Mouse (Mus musculus) limb, embryonic 13.5 days (tissue): ENCODE measurements around the gene Atp2c2. TPM values are rescaled to one million over a fixed set of nuclear protein-coding genes. Genes with fewer than 3 reads are reported as not detected.

Source experiments
- ATAC-seq: fragments of 200-750 bp; cut with Nextera tagmentation; 2 replicates; pipeline ENCODE4 v1.8.0; 2017; ENCODE audit warnings: low read depth, moderate number of reproducible peaks, moderate TSS enrichment; ENCODE audit not compliant: low FRiP score
- H3K27ac ChIP-seq: fragments of 300-500 bp; sonication (generic); 2 replicates; pipeline ENCODE4 v1.5.1; 2015; ENCODE audit warnings: inconsistent platforms, mild to moderate bottlenecking, moderate library complexity
- H3K27me3 ChIP-seq: fragments of 300-500 bp; sonication (generic); 2 replicates; pipeline ENCODE4 v1.6.1; 2015; ENCODE audit warnings: mild to moderate bottlenecking, inconsistent platforms
- H3K36me3 ChIP-seq: fragments of 300-500 bp; sonication (generic); 2 replicates; pipeline ENCODE4 v1.6.1; 2015; ENCODE audit warnings: inconsistent platforms, mild to moderate bottlenecking, moderate library complexity
- H3K4me1 ChIP-seq: fragments of 300-500 bp; sonication (generic); 2 replicates; pipeline ENCODE4 v1.6.1; 2015; ENCODE audit warnings: inconsistent platforms
- H3K4me2 ChIP-seq: fragments of 300-500 bp; sonication (generic); replicated peaks from 2 replicates; pipeline ENCODE4 v1.6.1; 2015; ENCODE audit warnings: inconsistent platforms, mild to moderate bottlenecking, moderate library complexity
- H3K4me3 ChIP-seq: fragments of 300-500 bp; sonication (generic); 2 replicates; pipeline ENCODE4 v1.5.1; 2015; ENCODE audit warnings: moderate library complexity, mild to moderate bottlenecking, inconsistent platforms
- H3K9ac ChIP-seq: fragments of 300-500 bp; sonication (generic); 2 replicates; pipeline ENCODE4 v1.6.1; 2015; ENCODE audit warnings: mild to moderate bottlenecking, inconsistent platforms
- H3K9me3 ChIP-seq: fragments of 300-500 bp; sonication (generic); 2 replicates; pipeline ENCODE4 v1.6.1; 2016; ENCODE audit warnings: inconsistent platforms
- WGBS: fragments of 180-500 bp; shearing (Covaris S2); methylation state at CpG from one replicate; pipeline ENCODE4 v1.1.7; 2015; 5-methylcytosine and 5-hydroxymethylcytosine counted together
- polyA plus RNA-seq: library from polyadenylated mRNA; unstranded; fragments of >200 nt; fragmentation: Nextera tagmentation; extraction: Ambion mirVana; gene quantifications from 2 replicates; pipeline ENCODE4 v1.2.1, GENCODE M21; 2015

Gene Atp2c2
- polyA plus RNA-seq, 1 experiment from 2014 or later = 2.6 TPM

DNA sequence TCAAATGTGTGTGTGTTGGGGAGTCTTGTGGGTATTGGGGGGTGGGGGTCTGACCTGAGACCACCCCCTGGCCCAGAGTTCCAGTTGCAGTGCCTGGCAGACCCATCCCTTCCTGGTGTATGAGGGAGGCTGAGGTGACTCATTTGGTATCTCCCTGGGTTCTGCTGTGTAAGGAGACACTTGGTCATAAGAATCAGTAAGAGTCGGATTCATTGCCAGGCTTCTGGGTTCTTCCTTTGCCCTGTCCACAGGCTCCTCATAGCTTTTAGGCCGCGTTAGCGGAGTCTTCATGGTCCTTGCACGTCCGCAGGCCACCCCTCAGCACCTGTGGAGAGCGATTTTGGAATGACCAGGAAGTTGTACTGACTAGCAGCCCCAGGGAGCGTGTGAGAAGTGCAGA, 8.7 kb downstream of the Atp2c2 start:
- WGBS = 85% methylated on average over 8 of the region's 8 CpGs
- Histone ChIP-seq H3K27me3 (0 out of 2 replicates have a peak, but pooled peaks cover 6% of the 10 kb centered on the region), H3K4me1 (peaks cover 9% of the 10 kb centered on the region; the same call in 1 of the 2 replicates), H3K4me2 (no peak overlapping the region), H3K9ac (no peak overlapping the region), H3K36me3 (no peaks in the 10 kb centered on the region), H3K4me3 (no peak overlapping the region), H3K27ac (no peak overlapping the region), H3K9me3 (no peaks in the 10 kb centered on the region)
- no peak for ATAC-seq

DNA sequence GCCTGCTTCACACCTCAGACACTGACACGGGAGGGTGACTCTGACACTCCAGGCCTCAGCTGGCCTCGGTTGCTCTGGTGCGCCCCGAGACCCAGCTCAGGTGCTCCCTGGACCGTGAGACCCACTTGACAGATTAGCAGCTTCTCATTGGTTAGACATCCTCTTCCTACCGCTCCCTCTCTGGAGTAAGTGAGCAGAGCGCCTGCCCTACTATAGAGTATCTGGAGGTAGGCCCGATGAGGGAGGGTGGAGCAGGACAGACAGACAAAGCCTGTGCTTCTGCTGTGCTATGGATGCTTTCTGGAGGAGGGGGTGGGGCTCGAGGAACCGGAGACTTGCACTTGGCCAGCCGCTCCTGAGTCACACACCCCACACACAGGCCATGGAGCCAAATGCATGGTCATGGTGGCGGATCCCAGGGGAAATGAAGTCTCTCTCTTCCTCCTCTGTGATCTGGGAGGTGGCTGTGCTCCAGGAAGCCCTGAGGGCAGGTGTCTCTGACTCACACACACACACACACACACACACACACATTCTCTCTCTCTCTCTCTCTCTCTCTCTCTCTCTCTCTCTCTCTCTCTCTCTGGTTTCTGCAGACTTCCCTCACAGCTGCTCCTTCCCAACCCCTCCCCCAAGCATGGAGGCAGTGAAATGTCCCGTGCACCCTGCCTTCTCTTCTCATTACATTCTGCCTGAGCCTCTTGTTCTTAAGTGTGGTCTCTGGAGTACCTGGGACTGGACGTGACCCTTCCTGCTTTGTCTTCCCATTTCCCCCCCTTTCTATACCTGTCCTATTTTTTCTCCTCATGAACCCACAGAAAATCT, 9.3 kb downstream of the Atp2c2 start:
- WGBS = 55% methylated on average over 14 of the region's 14 CpGs
- H3K27ac ChIP-seq = no peak overlapping the region
- ATAC-seq = no peak

DNA sequence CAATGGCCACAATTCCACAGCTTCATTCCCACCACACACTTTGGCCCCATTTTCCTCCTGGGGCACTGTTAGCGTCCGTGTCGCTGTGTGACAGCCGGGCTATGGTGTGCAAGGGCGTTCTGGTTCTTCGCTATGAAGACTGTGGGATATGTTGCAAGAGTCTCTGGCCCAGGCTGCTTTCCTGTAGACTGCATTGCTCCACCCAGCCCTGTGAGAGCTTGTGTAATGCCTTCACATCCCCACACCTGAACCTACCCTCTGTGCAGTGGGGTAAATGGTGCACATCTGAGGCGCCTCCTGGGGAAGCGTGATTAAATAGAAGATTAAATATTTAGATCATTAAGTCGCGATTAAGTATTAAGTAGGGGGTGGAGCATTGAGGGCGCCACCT, 9.9 kb downstream of the Atp2c2 start:
- H3K9me3 ChIP-seq = no peaks in the 10 kb centered on the region
- 73% methylated on average over 11 of the region's 11 CpGs for WGBS
- H3K27ac ChIP-seq = no peak overlapping the region
- no peak for ATAC-seq
- 0 out of 2 replicates have a peak, but pooled peaks cover under 1% of the 10 kb centered on the region for H3K27me3 ChIP-seq
- peaks cover 9% of the 10 kb centered on the region; the same call in 1 of the 2 replicates for H3K4me1 ChIP-seq
- H3K4me3 ChIP-seq = no peak overlapping the region
- no peak overlapping the region for H3K4me2 ChIP-seq
- H3K36me3 ChIP-seq = no peaks in the 10 kb centered on the region
- no peak overlapping the region for H3K9ac ChIP-seq

More for the DNA sequence above, 9.3 kb downstream of the Atp2c2 start:
- Histone ChIP-seq H3K4me3 (no peak overlapping the region), H3K27me3 (0 out of 2 replicates have a peak, but pooled peaks cover 6% of the 10 kb centered on the region), H3K36me3 (no peaks in the 10 kb centered on the region), H3K4me1 (peaks cover 9% of the 10 kb centered on the region; the same call in 1 of the 2 replicates), H3K4me2 (no peak overlapping the region), H3K9me3 (no peaks in the 10 kb centered on the region), H3K9ac (no peak overlapping the region)

GRCm38 (mm10) chr8:119712226-119712625, 12.4 kb downstream of the Atp2c2 start:
- Histone ChIP-seq H3K27me3 (no peaks in the 10 kb centered on the region), H3K9me3 (no peaks in the 10 kb centered on the region), H3K4me3 (no peak overlapping the region), H3K4me2 (no peak overlapping the region), H3K9ac (no peak overlapping the region), H3K36me3 (no peaks in the 10 kb centered on the region), H3K4me1 (peaks cover 9% of the 10 kb centered on the region; the same call in 1 of the 2 replicates), H3K27ac (no peak overlapping the region)
- 67% methylated on average over 6 of the region's 6 CpGs for WGBS
- ATAC-seq = no peak

GRCm38 (mm10) chr8:119713421-119713820, 13.6 kb downstream of the Atp2c2 start:
- H3K4me2 ChIP-seq = no peak overlapping the region
- WGBS = 83% methylated on average over 5 of the region's 5 CpGs
- no peak overlapping the region for H3K27ac ChIP-seq
- ATAC-seq = no peak
- H3K27me3 ChIP-seq = no peaks in the 10 kb centered on the region
- peaks cover 9% of the 10 kb centered on the region; the same call in 1 of the 2 replicates for H3K4me1 ChIP-seq
- H3K9ac ChIP-seq = no peak overlapping the region
- no peaks in the 10 kb centered on the region for H3K36me3 ChIP-seq
- no peak overlapping the region for H3K4me3 ChIP-seq
- H3K9me3 ChIP-seq = no peaks in the 10 kb centered on the region

DNA sequence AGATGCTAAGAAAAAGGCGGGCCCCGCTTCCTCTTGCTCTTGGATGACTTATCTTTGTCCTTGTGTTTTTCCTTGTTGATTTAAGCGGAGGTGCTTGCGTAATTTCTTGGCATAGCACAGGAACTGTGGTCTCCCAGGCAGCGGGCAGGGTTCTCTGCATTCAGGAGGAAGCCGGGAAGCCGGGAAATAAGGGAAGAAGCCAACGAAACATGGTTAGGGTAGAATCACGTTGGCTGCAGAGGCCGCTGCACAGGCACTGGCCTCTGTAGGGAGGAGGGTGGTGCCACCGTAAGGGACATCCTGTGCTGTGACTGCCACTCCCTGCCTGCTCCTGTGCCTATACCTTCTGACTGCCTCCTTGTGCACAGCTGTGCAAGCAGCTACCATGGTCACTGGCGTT, 15.4 kb downstream of the Atp2c2 start:
- 72% methylated on average over 12 of the region's 12 CpGs for WGBS
- Histone ChIP-seq H3K27ac (no peak overlapping the region), H3K4me2 (no peak overlapping the region), H3K27me3 (no peaks in the 10 kb centered on the region), H3K9ac (no peak overlapping the region), H3K4me3 (no peak overlapping the region), H3K4me1 (peaks cover 6% of the 10 kb centered on the region), H3K9me3 (no peaks in the 10 kb centered on the region), H3K36me3 (no peaks in the 10 kb centered on the region)
- ATAC-seq = no peak

DNA sequence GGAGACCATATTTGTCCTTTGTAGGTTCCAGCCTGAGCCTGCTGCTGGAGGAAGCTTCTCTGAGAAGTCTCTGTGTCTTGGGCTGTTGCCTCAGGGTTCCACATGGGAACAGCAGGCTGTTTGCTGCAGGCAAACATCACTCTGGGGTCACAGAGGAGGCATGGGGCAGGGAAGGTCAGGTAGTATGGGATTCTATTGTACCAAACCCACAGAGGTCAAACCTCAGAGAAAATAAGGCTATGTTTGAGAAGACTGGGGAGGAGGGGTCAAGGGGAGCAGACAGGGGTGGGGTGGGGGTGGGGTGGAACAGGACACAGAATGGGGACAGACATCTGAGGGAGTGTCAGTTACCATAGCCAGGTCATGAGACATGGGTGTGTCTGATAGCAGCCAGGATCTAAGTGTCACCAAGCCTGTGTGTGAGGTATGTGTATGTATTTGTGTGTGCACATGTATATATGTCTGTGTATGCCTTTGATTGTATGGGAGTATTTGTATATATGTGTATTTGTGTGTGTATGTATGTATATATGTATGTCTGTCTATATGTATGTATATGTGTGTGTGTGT, 17.0 kb downstream of the Atp2c2 start:
- Histone ChIP-seq H3K9ac (no peak overlapping the region), H3K9me3 (no peaks in the 10 kb centered on the region), H3K27ac (no peak overlapping the region), H3K4me2 (no peak overlapping the region), H3K4me1 (peaks cover 7% of the 10 kb centered on the region), H3K27me3 (no peaks in the 10 kb centered on the region), H3K36me3 (no peaks in the 10 kb centered on the region), H3K4me3 (no peak overlapping the region)
- no peak for ATAC-seq

- H3K4me1 ChIP-seq = peaks cover 7% of the 10 kb centered on the region
- no peaks in the 10 kb centered on the region for H3K9me3 ChIP-seq
- H3K36me3 ChIP-seq = no peaks in the 10 kb centered on the region
- H3K4me3 ChIP-seq = no peak overlapping the region
- H3K27me3 ChIP-seq = no peaks in the 10 kb centered on the region
- H3K27ac ChIP-seq = no peak overlapping the region
- ATAC-seq = no peak
- 56% methylated on average over 9 of the region's 9 CpGs for WGBS
- no peak overlapping the region for H3K9ac ChIP-seq
- H3K4me2 ChIP-seq = no peak overlapping the region
Observed at GRCm38 (mm10) chr8:119717765-119718164, 18.0 kb downstream of the Atp2c2 start.

- ATAC-seq = no peak
- WGBS = 77% methylated on average over 12 of the region's 12 CpGs
- Histone ChIP-seq H3K9me3 (no peaks in the 10 kb centered on the region), H3K27ac (no peak overlapping the region), H3K4me1 (peaks cover 7% of the 10 kb centered on the region), H3K27me3 (peaks cover 9% of the 10 kb centered on the region), H3K9ac (no peak overlapping the region), H3K4me2 (no peak overlapping the region), H3K36me3 (no peaks in the 10 kb centered on the region), H3K4me3 (no peak overlapping the region)
Observed at GRCm38 (mm10) chr8:119719011-119719501, 19.2 kb downstream of the Atp2c2 start.

- no peaks in the 10 kb centered on the region for H3K9me3 ChIP-seq
- H3K4me1 ChIP-seq = peaks cover 7% of the 10 kb centered on the region
- peaks cover 11% of the 10 kb centered on the region for H3K27me3 ChIP-seq
- H3K9ac ChIP-seq = no peak overlapping the region
- H3K36me3 ChIP-seq = no peaks in the 10 kb centered on the region
- H3K4me2 ChIP-seq = no peak overlapping the region
- no peak overlapping the region for H3K27ac ChIP-seq
- H3K4me3 ChIP-seq = no peak overlapping the region
- 55% methylated on average over 6 of the region's 6 CpGs for WGBS
- no peak for ATAC-seq
Observed at GRCm38 (mm10) chr8:119722348-119722747, 22.5 kb downstream of the Atp2c2 start.

DNA sequence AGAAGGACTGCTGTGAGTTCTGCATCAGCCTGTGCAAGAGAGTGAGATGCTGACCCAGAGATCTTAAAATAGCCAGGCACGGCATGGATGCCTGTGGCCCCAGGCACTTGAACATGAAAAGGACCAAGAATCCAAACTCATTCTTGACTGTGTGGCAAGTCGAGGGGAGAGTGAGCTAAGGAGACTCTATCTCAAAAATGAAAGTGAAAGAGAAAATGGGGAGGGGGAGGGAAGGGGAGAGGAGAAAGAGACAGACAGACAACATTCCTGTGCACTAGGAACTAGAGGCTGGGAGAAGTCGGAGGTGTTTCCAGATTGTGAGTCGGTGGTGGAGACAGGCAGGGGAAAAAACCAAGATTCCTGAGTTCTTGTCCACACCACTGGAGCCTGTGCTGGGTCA, 23.9 kb downstream of the Atp2c2 start:
- Histone ChIP-seq H3K36me3 (no peaks in the 10 kb centered on the region), H3K27ac (no peak overlapping the region), H3K4me2 (no peak overlapping the region), H3K4me3 (no peak overlapping the region), H3K9me3 (no peaks in the 10 kb centered on the region), H3K4me1 (peaks cover 7% of the 10 kb centered on the region), H3K9ac (no peak overlapping the region), H3K27me3 (peaks cover 11% of the 10 kb centered on the region)
- ATAC-seq = no peak
- 62% methylated on average over 4 of the region's 4 CpGs for WGBS

DNA sequence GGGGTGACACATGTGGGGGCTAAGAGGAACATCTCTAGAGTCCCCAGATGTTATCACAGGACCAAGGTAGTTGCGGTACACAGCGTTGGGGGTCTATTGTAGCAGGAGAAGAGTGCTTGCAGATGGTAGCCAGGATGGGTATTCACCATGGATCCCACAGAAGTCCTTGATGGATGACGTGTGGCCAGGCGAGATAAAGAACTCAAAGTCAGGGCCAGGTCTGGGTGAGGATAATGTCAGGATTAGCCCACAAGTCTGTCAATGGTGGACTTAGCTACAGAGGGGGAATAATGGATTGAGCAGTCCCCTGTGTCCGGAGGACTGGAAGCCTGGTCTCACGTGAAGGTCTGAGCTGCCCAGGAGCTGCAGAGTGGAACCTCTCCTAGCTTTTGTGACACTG, 24.8 kb downstream of the Atp2c2 start:
- Histone ChIP-seq H3K4me3 (no peak overlapping the region), H3K4me1 (peaks cover 7% of the 10 kb centered on the region), H3K9me3 (no peaks in the 10 kb centered on the region), H3K4me2 (no peak overlapping the region), H3K27ac (no peak overlapping the region), H3K9ac (no peak overlapping the region), H3K27me3 (peaks cover 11% of the 10 kb centered on the region), H3K36me3 (no peaks in the 10 kb centered on the region)
- ATAC-seq = no peak
- 79% methylated on average over 6 of the region's 6 CpGs for WGBS
